Mouse (Mus musculus) MN1 (cell line): ENCODE results near the gene Vav2.

Source experiments
- DNase-seq: peaks from one replicate; pipeline ENCODE4 v3.0.0-alpha.2; 2016; ENCODE audit warnings: low spot score

Gene Vav2

DNA sequence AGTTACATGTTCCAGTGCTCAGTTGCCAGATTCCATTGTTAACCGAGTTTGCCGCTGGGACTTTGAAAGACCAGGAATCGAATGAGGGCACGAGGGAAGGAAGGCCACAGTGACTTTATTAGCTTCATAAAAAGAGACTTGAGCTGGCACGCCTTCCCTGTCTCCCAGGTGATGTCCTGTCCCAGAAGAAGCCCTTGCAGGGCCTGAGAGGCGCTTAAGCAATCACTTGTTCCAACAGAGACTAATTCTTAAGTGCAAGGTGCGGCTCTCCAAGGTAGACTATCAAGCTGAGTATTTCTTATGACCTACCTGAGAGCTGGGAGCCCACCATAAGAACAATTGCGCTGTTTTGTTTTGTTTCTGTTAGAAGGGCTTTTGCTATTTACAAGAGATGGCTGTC, 57.9 kb downstream of the Vav2 start:
- no peak for DNase-seq

DNA sequence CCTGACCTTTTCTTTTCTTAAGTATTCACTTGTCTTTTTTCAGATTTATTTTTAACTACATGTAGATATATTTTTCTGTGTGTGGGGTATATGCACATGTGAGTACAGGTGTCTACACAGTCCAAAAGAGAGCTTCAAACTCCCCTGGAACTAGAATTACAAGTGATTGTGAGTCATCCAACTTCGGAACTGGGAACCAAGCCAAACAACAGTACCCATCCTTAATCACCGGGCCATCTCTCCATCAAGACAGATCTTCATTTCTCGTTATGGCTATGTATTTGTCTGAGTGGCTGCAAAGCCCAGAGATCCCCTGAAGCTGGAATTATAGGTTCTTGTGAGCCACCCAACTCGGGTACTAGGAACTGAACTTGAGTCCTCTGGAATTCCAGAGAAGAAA, 61.5 kb downstream of the Vav2 start:
- peak; percentile 46 for DNase-seq

DNA sequence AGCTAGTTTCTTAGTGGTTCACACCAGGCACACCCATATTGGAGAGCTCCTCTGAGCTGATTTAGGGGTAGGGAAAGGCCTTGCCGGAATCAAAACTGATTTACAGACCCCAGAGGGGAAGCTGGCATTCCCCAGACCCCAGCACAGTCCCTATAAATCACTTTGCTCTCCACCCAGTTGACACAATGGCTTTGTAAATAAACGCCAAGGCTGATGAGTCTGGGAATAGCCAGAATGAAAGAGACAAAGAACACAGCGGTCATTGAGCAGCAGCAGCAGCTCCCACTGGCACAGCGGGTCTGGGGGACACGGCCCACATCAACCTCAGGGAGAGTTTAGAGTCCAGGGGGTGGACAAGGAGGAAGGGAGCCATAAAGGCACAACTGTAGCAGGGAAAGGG, 65.0 kb downstream of the Vav2 start:
- no peak for DNase-seq

DNA sequence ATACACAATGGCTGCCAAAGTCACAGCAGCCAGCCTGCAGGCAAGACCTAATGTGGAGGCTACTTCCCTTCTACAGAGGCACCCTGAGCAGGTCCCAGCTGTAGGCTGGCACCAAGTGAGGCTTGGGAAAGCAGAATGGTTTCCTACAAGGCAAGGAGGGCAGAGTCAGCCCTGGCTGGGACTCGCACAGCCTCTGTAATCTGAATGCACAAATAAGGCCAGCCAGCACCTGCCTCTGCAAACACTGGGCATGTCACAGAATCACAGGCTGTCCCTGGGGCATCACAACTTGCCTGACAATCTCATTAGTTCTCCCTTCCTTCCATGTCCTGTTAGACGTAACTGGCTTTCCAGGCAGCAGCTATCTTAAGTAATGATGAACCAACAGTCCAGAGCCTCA, 68.4 kb downstream of the Vav2 start:
- DNase-seq, result peak; percentile 63

DNA sequence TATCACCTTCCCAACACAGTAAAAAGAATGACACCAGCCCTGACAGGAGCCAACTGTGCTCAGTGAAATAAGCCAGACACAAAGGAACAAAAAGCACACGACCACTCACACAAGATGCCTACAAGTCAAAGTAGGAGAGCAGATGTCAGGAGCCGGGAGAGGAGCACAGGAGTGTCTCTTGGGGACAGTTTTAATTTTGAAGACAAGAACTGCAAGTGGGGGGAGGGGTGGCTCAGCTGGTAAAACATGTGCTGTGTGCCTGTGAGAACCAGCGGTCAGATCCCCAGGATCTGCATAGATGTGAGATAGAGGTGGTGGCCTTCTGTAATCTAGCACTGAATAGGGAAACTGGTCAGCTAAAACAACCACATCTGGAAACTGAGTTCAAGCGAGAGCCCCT, 71.1 kb downstream of the Vav2 start:
- DNase-seq, result peak; percentile 52

DNA sequence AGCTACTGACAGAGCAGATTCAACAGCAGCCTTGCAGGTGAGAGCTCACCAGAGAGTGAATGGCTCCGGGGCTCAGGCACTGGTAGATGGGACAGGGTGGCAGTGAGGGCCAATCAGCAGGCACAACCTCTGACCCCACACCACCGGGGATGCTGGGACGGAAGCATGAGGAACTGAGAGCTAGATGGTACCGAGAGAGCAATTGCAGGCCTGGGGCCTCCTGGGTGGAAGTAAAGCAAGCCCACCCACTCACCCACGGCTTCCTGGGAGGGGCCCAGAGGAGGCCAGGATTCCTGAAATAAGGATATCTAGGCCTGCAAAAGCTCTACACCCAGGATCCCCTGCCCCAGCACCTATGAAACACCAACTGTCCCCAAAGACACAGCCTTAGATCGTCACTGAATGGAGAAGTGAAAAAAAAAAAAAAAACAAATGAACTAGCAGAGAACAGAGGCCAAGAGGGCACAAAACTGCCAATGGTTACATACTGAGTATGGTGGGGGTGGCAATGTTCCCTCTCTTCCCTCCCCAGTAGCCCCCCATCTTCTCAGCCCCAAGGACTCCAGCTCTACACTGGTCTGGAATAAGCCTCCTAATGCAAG, 72.1 kb downstream of the Vav2 start:
- no peak for DNase-seq

DNA sequence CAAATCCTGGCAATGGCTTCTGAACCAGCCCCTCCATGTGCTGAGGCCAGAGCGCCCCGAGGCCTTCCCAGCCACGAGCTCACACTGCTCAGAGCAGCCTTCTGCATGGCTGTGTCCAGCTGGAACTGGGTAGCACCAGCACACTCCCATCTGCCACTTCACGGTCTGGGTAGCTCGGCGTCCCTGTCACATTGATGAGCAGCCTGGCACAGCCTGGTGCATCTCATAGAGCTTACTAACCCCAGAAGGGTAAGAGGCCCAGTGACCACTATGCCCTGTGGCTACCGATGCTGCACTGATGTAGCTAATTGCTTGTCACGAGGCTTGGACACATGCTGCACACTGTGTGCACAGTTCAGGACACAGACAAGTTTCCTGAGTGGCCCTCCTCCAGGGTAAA, 74.1 kb downstream of the Vav2 start:
- DNase-seq, result no peak

DNA sequence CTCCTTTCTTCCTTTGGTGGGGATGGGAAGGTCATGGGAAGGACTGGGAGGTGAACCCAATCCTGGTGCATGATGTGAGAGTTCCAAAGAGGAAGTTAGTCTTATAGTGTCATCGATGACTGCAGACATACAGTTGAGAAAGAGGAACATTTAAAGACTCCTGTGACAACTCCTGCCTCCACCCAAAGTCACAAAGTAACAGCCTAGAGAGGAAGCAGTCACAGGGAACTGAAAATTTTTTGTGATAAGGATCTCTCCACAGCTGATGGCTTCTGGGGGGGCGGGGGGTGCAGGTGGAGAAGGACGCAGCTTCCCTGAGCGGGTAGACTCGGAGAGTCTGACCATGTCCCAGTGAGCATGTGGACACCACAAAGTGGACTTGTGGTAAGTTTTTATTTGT, 76.5 kb downstream of the Vav2 start:
- DNase-seq, result no peak

DNA sequence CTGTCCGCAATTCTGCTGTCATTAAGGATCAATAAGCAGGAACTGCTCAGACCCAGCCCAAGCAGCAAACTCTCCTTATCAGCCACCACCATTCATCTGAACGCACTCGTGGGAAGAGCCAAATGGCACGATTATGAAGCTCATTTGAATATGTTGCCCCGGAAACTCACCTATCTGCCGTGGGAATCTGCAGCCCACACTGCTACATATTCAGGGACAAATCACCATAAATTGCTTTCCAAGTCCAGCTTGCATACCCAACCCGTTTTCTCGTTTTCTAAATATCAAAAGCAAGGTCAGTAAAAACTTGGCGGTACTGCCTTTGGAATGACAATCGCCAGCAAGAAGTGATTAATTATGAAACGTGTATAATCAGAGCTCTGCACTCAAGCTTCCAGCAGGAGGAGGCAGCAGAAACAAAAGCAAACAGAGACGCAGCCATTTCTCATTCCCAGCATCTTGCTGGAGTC, 82.8 kb downstream of the Vav2 start:
- no peak for DNase-seq

DNA sequence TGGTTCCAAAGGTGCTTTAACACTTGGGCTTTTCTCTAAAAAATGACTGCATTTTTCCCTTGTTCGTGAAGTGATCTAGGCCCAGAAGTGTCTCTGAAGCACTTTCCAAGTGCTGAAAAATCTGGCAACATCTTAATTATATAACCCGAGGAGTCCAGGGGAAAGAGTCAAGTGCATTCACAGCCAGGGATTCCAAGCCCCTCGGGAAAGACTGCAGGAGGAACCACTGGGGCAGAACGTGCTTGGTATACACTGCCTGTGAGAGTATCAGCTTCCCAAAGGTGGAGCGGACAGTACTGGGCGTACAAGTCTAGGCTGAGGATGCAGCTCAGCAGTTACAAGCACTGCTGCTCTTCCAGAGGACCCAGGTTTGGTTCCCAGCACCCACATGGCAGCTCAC, 86.2 kb downstream of the Vav2 start:
- DNase-seq, result no peak

DNA sequence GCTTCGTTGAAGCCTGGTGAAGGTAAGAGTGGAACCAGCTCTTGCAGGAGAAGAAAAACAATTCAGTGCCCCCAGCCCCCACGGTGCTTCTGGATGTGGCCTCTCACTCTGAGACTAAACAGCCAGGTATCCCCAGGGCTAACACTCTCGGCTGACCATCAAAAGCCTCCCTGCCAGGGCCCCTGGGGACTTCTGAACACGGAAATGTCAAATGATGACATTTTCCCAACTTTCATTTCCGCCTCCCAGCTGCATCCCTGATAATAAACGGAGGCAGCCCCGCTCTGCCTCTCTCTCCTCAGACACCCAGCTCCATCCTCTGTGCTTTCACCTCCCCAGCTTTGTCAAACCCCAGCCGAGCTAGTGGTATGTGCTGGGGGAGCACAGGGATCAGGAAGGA, 87.8 kb downstream of the Vav2 start:
- DNase-seq, result no peak

DNA sequence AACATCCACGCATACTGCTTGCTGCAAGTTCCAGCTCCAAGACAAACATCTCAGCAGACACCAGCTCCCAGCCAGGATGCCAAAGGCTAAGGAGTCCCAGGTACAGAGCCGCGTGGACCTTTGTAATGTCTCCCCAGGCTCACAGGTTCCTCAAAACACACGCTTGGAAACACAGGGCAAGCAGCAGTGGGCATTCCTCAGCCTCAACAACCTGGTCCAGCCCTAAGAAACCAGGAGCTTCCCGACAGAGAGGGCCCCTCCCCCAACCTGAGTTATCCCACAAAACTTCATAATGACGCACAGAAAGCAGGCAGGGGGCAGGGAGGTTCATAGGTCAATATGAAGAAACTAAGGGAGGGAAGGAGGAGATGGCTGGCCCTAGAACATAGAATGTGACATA, 89.6 kb downstream of the Vav2 start:
- DNase-seq, result no peak

DNA sequence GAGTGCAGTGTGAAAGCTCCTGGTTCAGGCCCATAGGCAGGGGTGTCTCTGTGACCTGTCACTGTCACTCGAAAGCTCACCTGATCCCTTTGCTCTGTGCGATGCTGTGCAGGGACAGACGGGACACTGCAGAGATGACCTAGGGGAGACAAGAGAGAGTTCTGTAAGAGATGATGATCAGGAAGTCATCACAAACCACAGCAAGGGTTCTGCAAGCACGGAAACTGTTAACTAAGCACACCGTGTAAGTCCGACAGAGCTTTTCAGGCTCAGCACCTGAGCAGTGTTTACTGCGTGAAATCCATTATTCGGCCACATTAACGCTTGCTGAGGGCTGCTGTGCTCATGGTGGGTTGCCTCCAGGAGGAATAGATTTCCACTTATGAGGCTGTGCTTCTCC, 90.2 kb downstream of the Vav2 start:
- no peak for DNase-seq

DNA sequence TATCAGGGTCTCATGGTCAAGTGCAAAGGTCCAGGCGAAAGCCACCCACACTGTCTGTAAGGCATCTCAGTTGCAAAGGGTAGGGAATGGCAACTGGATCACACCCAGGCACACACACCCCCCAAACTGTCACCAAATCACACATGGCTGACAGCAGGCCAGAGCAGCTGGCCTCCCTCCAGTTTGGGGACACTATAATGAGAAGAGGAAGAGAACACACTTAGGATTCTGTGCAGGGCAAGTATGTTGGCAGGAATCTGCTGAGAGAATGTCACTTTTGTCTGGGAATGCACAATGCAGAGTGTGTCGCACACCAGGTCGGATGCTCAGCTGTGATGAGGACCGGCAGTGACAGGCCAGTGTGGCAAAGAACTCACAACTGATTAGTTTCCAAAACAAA, 92.0 kb downstream of the Vav2 start:
- no peak for DNase-seq

DNA sequence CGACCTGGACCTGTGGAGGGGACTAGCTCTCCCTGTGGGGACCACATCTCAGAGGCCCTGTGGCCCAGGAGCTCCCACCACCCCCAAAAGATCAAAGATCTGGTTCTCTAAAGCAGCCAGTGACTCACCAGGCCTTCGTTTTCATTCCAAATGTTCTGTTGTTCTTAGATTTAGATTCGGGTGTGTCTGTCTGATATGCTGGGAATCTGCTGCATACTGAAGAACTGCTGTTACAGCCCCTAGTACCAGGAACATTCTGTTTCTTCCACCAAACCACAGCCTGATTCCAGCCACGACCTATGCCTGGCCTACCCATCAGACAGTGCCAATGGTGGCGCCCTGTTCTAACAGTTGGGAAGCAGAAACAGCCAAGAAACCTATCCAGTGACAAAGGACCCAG, 95.3 kb downstream of the Vav2 start:
- DNase-seq, result no peak

DNA sequence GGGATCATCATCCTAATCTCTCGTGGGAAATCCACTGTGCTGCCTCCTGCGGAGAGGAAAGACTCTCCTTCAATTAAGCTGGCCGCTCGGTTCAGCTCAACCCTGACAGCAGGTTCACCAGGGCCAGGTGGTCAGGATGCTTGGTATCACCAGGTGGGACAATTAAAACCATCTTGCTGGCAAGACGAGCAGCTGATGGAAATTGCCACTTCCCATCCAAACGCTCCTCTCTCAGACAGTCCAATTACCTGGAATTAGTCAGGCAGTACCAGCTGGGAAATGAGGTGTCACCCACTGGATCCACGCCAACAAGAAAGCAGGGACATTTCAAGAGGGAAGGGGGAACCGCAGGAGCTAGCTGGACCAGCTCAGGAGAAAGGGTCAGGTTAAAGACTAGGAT, 96.4 kb downstream of the Vav2 start:
- DNase-seq, result no peak

DNA sequence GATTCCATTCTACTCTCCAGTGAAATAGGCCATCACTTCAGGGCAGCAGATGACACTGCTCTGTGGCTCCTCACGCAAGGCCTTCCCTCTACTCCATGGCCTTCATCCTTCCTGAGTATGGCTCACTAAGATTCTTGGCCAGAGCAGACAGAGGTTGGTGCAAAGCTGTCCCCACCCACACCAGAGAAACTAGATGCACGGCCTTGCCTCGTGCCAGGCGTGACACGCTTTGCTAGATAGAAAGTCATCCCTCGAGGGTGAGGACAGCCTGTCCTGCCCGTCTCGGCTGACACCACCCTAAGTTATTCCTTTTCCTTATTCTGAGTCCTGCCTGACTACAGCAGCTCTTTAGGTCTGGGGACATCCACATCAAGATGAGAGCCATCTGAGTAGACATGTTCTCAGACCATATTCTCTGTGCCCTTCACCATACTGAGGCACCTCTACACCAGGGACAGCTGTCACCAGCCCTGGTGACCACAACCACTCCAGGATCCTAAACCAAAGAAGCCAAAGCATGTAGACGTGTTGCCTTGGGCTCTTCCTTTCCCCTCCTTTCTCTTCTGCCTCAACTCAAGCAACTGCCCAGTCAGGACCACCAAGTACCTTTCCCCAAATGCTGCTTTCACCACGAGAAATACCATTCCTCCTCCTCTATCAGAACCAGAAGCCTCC, 97.3 kb downstream of the Vav2 start:
- DNase-seq, result no peak

DNA sequence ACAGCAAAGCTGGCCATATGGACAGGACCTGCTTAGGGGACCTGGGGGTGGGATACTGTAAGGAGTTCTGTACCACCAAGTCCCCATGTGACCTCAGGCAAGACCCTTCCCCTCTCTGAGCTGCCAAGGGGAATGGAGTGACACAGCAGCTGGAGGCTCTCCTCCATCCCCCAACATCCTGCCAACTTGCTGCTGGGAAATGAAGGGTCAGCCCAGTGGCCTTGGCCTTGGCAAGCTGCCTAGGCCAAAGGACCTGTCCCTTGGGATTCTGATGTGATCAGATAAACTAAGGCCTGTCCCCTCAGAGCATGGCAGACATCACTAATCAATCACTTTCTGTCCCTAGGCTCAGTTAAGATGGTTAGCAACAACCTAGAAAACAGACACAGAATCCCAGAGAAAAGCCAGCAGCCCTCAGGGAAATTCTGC, 98.2 kb downstream of the Vav2 start:
- DNase-seq, result peak; percentile 80

DNA sequence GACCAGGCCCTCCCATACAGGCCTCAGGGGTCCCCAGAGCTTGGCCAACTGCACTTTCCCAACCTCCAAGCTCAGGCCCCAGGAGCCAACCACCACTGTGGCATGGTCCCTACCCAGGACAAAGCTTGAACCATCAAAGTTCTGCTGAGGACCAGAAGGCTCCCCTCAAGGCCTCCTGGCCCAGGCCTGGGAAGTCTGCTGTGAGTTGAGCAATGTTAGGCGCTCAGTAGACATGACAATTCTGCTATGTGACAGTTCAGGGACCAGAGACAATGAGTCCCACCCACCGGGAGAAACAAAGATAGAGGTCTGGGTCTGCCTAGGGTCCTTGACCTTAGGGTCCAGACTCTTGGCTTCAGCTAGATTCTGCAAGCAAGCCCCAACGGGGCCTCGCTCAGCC, 98.9 kb downstream of the Vav2 start:
- no peak for DNase-seq

DNA sequence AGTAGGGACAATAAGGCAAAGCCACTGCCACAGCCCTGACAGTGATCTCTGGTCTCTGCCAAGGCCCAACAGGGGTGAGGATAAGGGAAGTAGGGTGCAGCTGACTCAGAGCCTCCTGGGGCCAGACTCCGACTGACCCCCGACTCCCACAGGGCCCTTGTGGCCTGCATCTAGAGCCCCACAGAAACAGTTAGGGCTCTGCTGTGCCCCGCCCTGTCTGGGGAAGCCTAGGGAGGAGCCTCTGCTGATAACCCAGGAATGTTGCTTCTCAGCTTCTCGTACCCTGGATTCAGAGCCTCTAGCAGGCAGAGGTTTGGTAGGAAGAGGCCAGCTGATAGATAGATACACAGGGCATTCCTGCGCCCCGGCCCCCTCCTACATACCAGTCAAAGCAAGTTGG, 99.8 kb downstream of the Vav2 start:
- no peak for DNase-seq

DNA sequence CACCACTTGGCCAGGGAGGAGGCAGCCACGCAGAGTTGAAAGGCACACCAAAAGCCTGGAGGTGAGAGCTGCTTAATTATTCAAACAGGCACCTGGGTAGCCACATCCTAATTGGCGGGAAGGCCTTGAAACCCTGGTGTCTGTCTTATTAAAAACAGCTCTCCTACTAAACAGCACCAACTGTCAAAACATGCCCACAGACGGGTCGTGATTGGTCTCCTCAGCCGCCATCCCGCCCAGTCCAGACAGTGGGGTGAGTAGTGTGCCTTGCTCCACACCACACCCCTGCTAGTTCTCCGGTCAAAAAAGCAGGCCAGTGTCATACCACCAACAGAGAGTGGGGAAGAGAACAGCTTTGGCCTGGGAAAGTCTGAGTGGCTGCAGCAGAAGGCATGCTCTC, 100.5 kb downstream of the Vav2 start:
- DNase-seq, result no peak

DNA sequence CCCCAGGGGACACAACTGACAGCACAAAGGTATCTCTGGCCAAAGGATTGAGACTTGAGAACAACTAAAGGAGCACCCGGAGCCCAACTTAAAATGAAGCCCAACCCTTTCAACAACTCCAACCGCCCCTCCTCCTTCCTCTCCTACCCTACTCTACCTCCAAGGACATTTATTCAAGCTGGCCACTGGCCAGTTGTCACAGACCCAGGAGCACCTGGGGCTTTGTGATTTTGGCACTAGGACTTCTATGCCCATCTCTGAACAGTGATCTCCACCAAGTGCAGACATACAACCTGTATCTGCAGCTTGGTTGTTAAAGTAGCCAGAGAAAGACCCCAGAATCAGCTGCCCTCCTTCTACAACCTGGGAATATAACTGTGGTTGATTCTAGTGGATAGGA, 102.1 kb downstream of the Vav2 start:
- DNase-seq, result no peak

DNA sequence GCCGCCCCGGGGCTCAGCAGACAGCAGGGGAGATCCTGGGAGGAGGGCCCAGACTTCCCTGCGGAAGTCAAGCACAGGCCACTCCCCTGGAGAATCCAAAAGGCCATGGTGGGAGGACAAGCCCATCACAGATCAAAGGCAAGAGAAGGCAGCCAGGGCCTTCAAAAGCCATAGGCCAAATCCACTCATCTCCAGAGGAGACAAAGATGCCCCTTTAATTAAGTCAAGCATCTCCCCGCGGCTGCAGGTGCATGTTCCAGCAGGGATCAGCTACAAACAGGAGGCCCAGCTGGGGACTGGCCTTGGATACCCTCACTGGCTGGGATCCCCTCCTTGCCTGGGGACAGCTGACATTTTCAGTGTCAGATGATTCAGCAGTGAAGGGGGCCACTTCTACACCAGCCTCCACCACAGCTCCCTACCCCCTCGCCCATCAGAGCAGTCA, 105.4 kb downstream of the Vav2 start:
- DNase-seq, result peak; percentile 32

DNA sequence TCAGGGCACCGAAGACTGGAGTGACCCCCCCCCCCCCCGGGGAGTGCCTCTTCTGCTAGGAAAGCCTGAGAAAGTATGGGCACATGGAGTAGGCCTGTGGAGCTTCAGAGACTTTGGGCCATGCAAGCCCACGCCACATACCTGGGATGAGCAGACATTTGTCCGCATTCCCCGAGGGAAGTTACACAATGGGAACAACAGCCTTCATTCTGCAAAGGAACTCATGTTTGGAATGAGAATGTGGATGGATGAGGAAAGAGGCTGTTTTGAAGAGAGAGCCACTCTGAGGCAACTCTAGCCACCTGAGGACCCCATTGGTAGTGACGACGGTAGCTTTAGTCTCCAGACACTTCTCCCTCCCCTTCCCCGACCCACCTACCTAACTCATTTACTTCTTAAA, 106.0 kb downstream of the Vav2 start:
- DNase-seq, result no peak
